Mouse (Mus musculus) central nervous system, embryonic 14 days (tissue): ENCODE results near the gene Nme6. TPM values are rescaled to one million over a fixed set of nuclear protein-coding genes. Genes with fewer than 3 reads are reported as not detected.

Experiments used
- polyA plus RNA-seq: library from polyadenylated mRNA; depleted of rRNA; stranded (reverse); fragments of >200 nt; gene quantifications from 2 replicates; pipeline ENCODE4 v1.2.3, GENCODE M21; 2012; rRNA removed

Nme6 gene
- 50.6 and 52.3 TPM in 2 replicates for polyA plus RNA-seq

GRCm38 (mm10) chr9:109832391-109833087 lies at the start of gene Nme6:
Gene Nme6, plus strand, starts transcription at chr9:109832749.

DNA sequence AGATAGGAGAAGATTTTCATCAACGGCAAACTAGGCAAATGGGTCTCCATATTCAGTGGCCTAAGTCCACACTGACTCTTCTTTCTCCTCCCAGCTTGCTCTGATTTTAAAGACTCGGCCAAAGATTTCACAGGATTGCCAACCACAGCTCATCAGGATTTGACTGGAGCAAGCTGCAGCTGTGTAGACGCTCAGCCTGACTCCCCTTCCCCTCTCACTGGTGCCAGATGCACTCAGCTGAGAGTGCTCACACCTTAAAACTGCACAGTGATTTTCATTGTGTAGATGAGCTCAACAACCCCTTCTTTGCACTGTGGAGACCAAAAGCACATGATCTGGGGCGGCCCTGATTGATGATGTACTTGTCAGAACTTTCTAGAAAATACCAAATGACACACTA lies 42.0 kb upstream of the Nme6 start, which contains the start of gene Fbxw27:
Gene Fbxw27 (minus strand): TSS at position 101 of the 400 bp plus-strand sequence.

DNA sequence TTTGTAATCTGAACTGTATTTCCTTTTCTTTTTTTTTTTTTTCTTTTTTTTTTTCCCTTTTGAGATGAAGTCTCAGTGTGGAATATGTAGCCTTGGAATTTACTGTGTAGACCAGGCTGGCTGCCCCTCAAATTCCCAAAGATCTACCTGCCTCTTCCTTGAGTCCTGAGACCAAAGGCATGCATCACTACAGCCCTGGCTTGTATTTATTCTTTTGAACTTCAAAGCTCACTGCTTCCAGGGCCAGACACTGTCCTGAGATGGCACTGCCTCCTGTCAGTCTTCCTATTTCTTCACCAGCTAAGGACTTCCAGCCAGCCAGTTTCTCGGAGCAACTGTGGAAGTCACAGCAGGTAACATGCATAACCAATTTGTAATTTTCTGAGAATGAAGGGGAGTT lies 20.6 kb upstream of the Nme6 start, which contains the start of gene Spink8:
Gene Spink8 (plus strand): TSS at position 301 of the 400 bp plus-strand sequence.

DNA sequence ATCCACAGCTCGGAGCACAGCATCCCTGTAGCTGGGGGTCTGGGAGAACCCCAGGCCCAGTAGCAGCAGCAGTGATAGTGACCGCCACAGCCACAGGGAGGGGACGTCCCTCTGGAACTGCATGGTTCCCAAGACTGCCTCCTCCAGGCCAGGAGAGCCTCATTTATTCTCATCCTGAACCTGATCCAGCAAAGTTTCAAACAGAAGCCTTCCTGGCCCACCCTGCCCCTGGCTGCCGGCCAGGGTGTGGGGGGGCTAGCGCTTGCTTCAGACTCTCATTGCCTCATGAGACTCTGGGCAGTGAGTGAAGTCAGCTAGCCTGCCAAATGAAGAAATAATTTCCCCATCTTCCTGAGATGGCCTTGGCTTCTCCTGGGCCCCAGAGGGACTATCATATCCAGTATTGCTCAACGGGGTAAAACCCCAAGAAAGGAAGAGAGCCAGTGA lies 16.8 kb downstream of the Nme6 start, which contains the start of gene Camp:
Gene Camp (minus strand): TSS at position 306 of the 447 bp plus-strand sequence.

DNA sequence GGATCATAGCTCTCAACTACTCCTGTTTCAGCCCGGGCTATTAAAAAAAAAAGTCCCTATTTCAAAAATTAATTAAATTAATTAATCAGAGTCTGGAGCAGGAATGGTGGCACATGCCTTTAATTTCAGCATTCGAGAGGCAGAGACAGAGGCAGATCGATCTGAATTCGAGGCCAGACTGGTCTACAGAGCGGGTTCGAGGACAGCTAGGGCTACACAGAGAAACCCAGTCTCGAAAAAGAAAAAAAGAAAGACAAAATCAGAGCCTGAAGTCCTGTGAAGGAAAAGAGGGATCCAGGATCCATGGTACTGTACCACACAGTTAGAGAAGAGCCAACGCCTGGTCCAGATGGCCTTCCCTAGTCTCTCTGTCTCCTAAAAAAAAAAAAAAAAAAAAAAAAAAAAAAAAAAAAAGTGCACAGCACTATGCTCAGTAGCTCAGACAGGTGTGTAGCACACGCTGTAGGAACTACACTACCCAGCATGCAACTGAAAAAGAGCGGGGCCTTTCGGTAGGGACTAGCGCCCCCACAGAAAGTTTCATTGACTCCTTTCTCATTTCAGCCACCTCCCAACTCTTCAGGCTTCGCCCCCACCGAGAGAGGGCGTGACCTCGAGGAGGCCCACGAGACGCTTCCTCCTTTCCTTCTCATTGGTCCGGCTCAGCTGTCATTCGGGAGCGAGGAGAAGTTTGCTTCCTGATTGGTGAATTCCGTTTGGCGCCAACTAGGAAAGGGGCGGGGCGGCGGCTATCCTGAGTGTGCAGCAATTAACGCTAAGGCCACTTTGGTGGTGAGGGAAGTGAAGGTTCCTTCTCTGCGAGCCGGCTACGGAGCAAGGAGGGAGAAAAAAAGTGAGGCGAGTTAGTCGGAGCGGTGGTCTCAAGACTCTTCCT lies 42.5 kb downstream of the Nme6 start, which contains the start of gene Cdc25a:
Gene Cdc25a (plus strand): TSS at position 783 of the 895 bp plus-strand sequence.

Other genes starting within 250 kb of the Nme6 start
- gene Fbxw24, start 206.7 kb upstream of the Nme6 start, polyA plus RNA-seq: 0.09 and 0.10 TPM in 2 replicates
- gene Fbxw25, start 168.1 kb upstream of the Nme6 start, polyA plus RNA-seq: 0.04 and 0.05 TPM in 2 replicates
- gene Fbxw18, start 130.0 kb upstream of the Nme6 start, polyA plus RNA-seq: 0.06 and 0.17 TPM in 2 replicates
- not detected in 2 replicates for gene Fbxw26, start 86.7 kb upstream of the Nme6 start, polyA plus RNA-seq
- 0.14 TPM in 1 of 2 replicates, not detected in the other for gene Fbxw27, start 42.1 kb upstream of the Nme6 start, polyA plus RNA-seq
- gene Spink8, start 20.5 kb upstream of the Nme6 start, polyA plus RNA-seq: 0.16 TPM in 1 of 2 replicates, not detected in the other
- 0.54 and 0.88 TPM in 2 replicates for gene Camp, start 16.9 kb downstream of the Nme6 start, polyA plus RNA-seq
- 18.4 and 18.6 TPM in 2 replicates for gene Cdc25a, start 42.8 kb downstream of the Nme6 start, polyA plus RNA-seq
- gene Map4, start 98.7 kb downstream of the Nme6 start, polyA plus RNA-seq: 176 and 198 TPM in 2 replicates